In genomic region chr10:34246106-34246505, GRCm38 (mm10) we compare ENCODE assay signal across 24 mouse cellular contexts. TPM values are rescaled to one million over a fixed set of nuclear protein-coding genes. Genes with fewer than 3 reads are reported as not detected.
DNase-seq lines count a peak whose midpoint lies in the region; ATAC-seq and TF ChIP-seq lines count a peak whose summit lies in the region.
"Had no signal": no experiment of that assay in that cellular context is flagged by ENCODE, and none has a peak within 500 bp of the region (broad histone marks: within the 10 kb centered on the region; RNA-seq: fewer than 3 reads in every experiment).

No protein-coding gene starts in this region.

- no peaks in the 10 kb centered on the region for H3K9me3 ChIP-seq in lung, postnatal 0 days (ENCODE audit: low read length)
- H3K9me3 ChIP-seq in hindbrain, embryonic 11.5 days (ENCODE audit: control insufficient read depth, low read length): no peaks in the 10 kb centered on the region
- H3K9me3 ChIP-seq: embryonic facial prominence, embryonic 13.5 days; forebrain, embryonic 15.5 days; heart, embryonic 15.5 days had no signal

- no peaks in the 10 kb centered on the region for H3K36me3 ChIP-seq in heart, adult 2 months (ENCODE audit: control insufficient read depth, insufficient read depth, low read length)
- no peaks in the 10 kb centered on the region for H3K36me3 ChIP-seq in lung, postnatal 0 days (ENCODE audit: insufficient read depth, low read length)
- no peaks in the 10 kb centered on the region for H3K36me3 ChIP-seq in hindbrain, embryonic 11.5 days (ENCODE audit: control insufficient read depth, insufficient read depth, low read length)
- H3K36me3 ChIP-seq: embryonic facial prominence, embryonic 13.5 days; forebrain, embryonic 15.5 days; heart, embryonic 15.5 days had no signal

- H3K4me3 ChIP-seq in heart, adult 2 months: no peak overlapping the region
- H3K4me3 ChIP-seq in lung, postnatal 0 days (ENCODE audit: low read depth, low read length): no peak overlapping the region
- no peak overlapping the region for H3K4me3 ChIP-seq in hindbrain, embryonic 11.5 days (ENCODE audit: low read depth, low read length)
- H3K4me3 ChIP-seq: embryonic facial prominence, embryonic 13.5 days; forebrain, embryonic 15.5 days; heart, embryonic 15.5 days; left cerebral cortex, adult 2 months had no signal

- no peaks in the 10 kb centered on the region for H3K27me3 ChIP-seq in heart, adult 2 months (ENCODE audit: control insufficient read depth, insufficient read depth, low read length)
- no peaks in the 10 kb centered on the region for H3K27me3 ChIP-seq in lung, postnatal 0 days (replicated peaks; ENCODE audit: insufficient read depth, low read length)
- no peaks in the 10 kb centered on the region for H3K27me3 ChIP-seq in hindbrain, embryonic 11.5 days (ENCODE audit: control insufficient read depth, insufficient read depth, low read length)
- H3K27me3 ChIP-seq: embryonic facial prominence, embryonic 13.5 days; forebrain, embryonic 15.5 days; heart, embryonic 15.5 days had no signal

- TF ChIP-seq EP300 in heart, adult 2 months (IDR thresholded peaks at IDR 0.05; ENCODE audit: insufficient read depth, low read depth, low read length): no peak
- peak; percentile 91 for TF ChIP-seq EP300 in lung, postnatal 0 days (IDR thresholded peaks at IDR 0.05)

- ATAC-seq in lung, postnatal 0 days: peak; percentile 95
- no peak for ATAC-seq in hindbrain, embryonic 11.5 days (ENCODE audit: low FRiP score)
- ATAC-seq: forebrain, embryonic 15.5 days had no signal

- TF ChIP-seq CTCF in heart, adult 2 months (IDR thresholded peaks at IDR 0.05): no peak
- TF ChIP-seq CTCF in lung, postnatal 0 days (IDR thresholded peaks at IDR 0.05): 0 out of 2 replicates have a peak, but pooled peaks have one; percentile 11

- H3K4me1 ChIP-seq in heart, adult 2 months (ENCODE audit: control insufficient read depth, insufficient read depth, low read length): no peaks in the 10 kb centered on the region
- peaks cover 3% of the 10 kb centered on the region; the same call in 1 of the 2 replicates for H3K4me1 ChIP-seq in lung, postnatal 0 days (ENCODE audit: insufficient read depth, low read depth, low read length)
- H3K4me1 ChIP-seq in hindbrain, embryonic 11.5 days (replicated peaks; ENCODE audit: control insufficient read depth, insufficient read depth, low read length): no peaks in the 10 kb centered on the region
- H3K4me1 ChIP-seq: heart, embryonic 15.5 days had no signal

- DNase-seq in adrenal gland, postnatal 14 days: peak; percentile 32
- DNase-seq in adrenal gland, postnatal 4 days (ENCODE audit: low spot score in 2 of 2): no peak
- peak; percentile 6 for DNase-seq in heart, postnatal 25 days (ENCODE audit: low spot score)
- no peak for DNase-seq in heart, adult 2 months
- DNase-seq in lung, postnatal 0 days (ENCODE audit: low spot score): peak; percentile 89
- DNase-seq in ovary, postnatal 36 days (ENCODE audit: low spot score): no peak
- no peak for DNase-seq in hindbrain, embryonic 11.5 days (ENCODE audit: low spot score)
- DNase-seq: cerebellum, postnatal 14 days; gastrocnemius, postnatal 36 days; kidney, adult 8-10 months; kidney, postnatal 4 days; layer of hippocampus, adult 9-11 months; left cerebral cortex, postnatal 4 days; retina, postnatal 1 day; right cerebral cortex, postnatal 4 days had no signal

- H3K79me2 ChIP-seq in heart, adult 2 months (replicated peaks; ENCODE audit: control insufficient read depth, insufficient read depth, low read length): no peaks in the 10 kb centered on the region

- intact Hi-C loops in heart, postnatal 25 days (cut with DNase I): no loop called here
- intact Hi-C loops in heart, adult 2 months (cut with DNase I): no loop called here

- H3K9ac ChIP-seq in heart, adult 2 months (ENCODE audit: low read depth, low read length): no peak overlapping the region
- H3K9ac ChIP-seq in lung, postnatal 0 days (replicated peaks; ENCODE audit: low read depth): no peak overlapping the region
- no peak overlapping the region for H3K9ac ChIP-seq in hindbrain, embryonic 11.5 days (ENCODE audit: low read depth, low read length)
- H3K9ac ChIP-seq: embryonic facial prominence, embryonic 13.5 days; forebrain, embryonic 15.5 days; heart, embryonic 15.5 days; hindbrain, embryonic 14.5 days had no signal

- no peak for TF ChIP-seq POLR2A in heart, adult 2 months (IDR thresholded peaks at IDR 0.05; ENCODE audit: insufficient read depth, low read depth, low read length)

- no peak overlapping the region for H3K4me2 ChIP-seq in lung, postnatal 0 days (replicated peaks; ENCODE audit: low read depth, low read length)
- H3K4me2 ChIP-seq in hindbrain, embryonic 11.5 days (replicated peaks; ENCODE audit: low read depth, low read length): no peak overlapping the region
- H3K4me2 ChIP-seq: embryonic facial prominence, embryonic 13.5 days; forebrain, embryonic 15.5 days; heart, embryonic 15.5 days; hindbrain, embryonic 14.5 days; liver, embryonic 11.5 days; midbrain, embryonic 11.5 days had no signal

- 47% methylated on average over 2 of the region's 2 CpGs for WGBS in heart, adult 2 months
- WGBS in lung, postnatal 0 days: 37% methylated on average over 2 of the region's 2 CpGs
- WGBS in hindbrain, embryonic 11.5 days: 87% methylated on average over 2 of the region's 2 CpGs

- H3K27ac ChIP-seq in heart, adult 2 months: no peak overlapping the region
- no peak overlapping the region for H3K27ac ChIP-seq in lung, postnatal 0 days (ENCODE audit: low read length)
- no peak overlapping the region for H3K27ac ChIP-seq in hindbrain, embryonic 11.5 days (ENCODE audit: low read depth, low read length)
- H3K27ac ChIP-seq: embryonic facial prominence, embryonic 13.5 days; forebrain, embryonic 15.5 days; heart, embryonic 15.5 days; hindbrain, embryonic 14.5 days; left cerebral cortex, adult 2 months; stomach, postnatal 0 days had no signal

RNA-seq across cellular contexts. Expression of gene Tspyl1, which starts 35.9 kb away (rescaled TPM):
- total RNA-seq in adrenal gland, postnatal 14 days (2021): 52.2 and 54.2 TPM in 2 replicates
- 10 to 100 TPM; 61.4 to 65.3 TPM for total RNA-seq in adrenal gland, postnatal 4 days (2021)
- 10 to 100 TPM; 53.9 to 58.5 TPM for total RNA-seq in heart, postnatal 25 days (2021)
- 10 to 100 TPM; 57.0 to 64.4 TPM for total RNA-seq in heart, adult 2 months (2021)
- 30.6 and 55.3 TPM in 2 replicates for polyA plus RNA-seq in heart, adult 2 months (2012; rRNA removed)
- polyA plus RNA-seq in lung, postnatal 0 days (2015; fragmentation: Nextera tagmentation; extraction: Ambion mirVana): 73.3 and 79.6 TPM in 2 replicates
- 80.5 and 82.8 TPM in 2 replicates for polyA plus RNA-seq in hindbrain, embryonic 11.5 days (2014; fragmentation: Nextera tagmentation; extraction: Ambion mirVana)

RNA-seq across cellular contexts. Expression of gene Dse, which starts 38.6 kb away (rescaled TPM):
- total RNA-seq in adrenal gland, postnatal 14 days (2021): 10.9 and 12.2 TPM in 2 replicates
- 10 to 100 TPM; 15.4 to 17.8 TPM for total RNA-seq in adrenal gland, postnatal 4 days (2021)
- total RNA-seq in heart, postnatal 25 days (2021): 1 to 10 TPM; 5.7 to 5.8 TPM
- 1 to 10 TPM; 4.3 to 5.0 TPM for total RNA-seq in heart, adult 2 months (2021)
- polyA plus RNA-seq in heart, adult 2 months (2012; rRNA removed): 3.2 and 5.2 TPM in 2 replicates
- polyA plus RNA-seq in lung, postnatal 0 days (2015; fragmentation: Nextera tagmentation; extraction: Ambion mirVana): 15.4 and 17.0 TPM in 2 replicates
- 22.2 and 25.6 TPM in 2 replicates for polyA plus RNA-seq in hindbrain, embryonic 11.5 days (2014; fragmentation: Nextera tagmentation; extraction: Ambion mirVana)
- total RNA-seq: MEL had no signal

RNA-seq across cellular contexts. Expression of gene Tspyl4, which starts 51.1 kb away (rescaled TPM):
- total RNA-seq in adrenal gland, postnatal 14 days (2021): 12.5 and 16.1 TPM in 2 replicates
- total RNA-seq in adrenal gland, postnatal 4 days (2021): 10 to 100 TPM; 24.7 to 29.1 TPM
- 10 to 100 TPM in 1 of 2 experiments, 1 to 10 TPM in 1; 8.4 to 10.7 TPM for total RNA-seq in heart, postnatal 25 days (2021)
- total RNA-seq in heart, adult 2 months (2021): 10 to 100 TPM; 12.4 to 18.0 TPM
- 8.4 and 17.0 TPM in 2 replicates for polyA plus RNA-seq in heart, adult 2 months (2012; rRNA removed)
- polyA plus RNA-seq in lung, postnatal 0 days (2015; fragmentation: Nextera tagmentation; extraction: Ambion mirVana): 7.7 and 9.7 TPM in 2 replicates
- 31.0 and 38.7 TPM in 2 replicates for polyA plus RNA-seq in hindbrain, embryonic 11.5 days (2014; fragmentation: Nextera tagmentation; extraction: Ambion mirVana)

Comparison
In these comparisons a context has a peak if more than half of its experiments do, and no peak if none do; other contexts are left out.
1. DNase-seq: peak in adrenal gland, postnatal 14 days (single experiment), heart, postnatal 25 days (single experiment) and lung, postnatal 0 days (single experiment); none in adrenal gland, postnatal 4 days (0 of 2), heart, adult 2 months (0 of 2), ovary, postnatal 36 days (single experiment) and hindbrain, embryonic 11.5 days (single experiment).